Mouse (Mus musculus) embryonic facial prominence, embryonic 15.5 days (tissue): ENCODE data around the gene Ets2. TPM values are rescaled to one million over a fixed set of nuclear protein-coding genes. Genes with fewer than 3 reads are reported as not detected.
"Not testable (repeated sequence)": the region's sequence is repeated elsewhere in the genome, so short reads cannot be mapped to it uniquely, and the experiment has no call there.

Experiments
- ATAC-seq: fragments of 200-750 bp; cut with Nextera tagmentation; 2 replicates; pipeline ENCODE4 v1.8.0; 2017; ENCODE audit warnings: low read depth, moderate TSS enrichment; ENCODE audit not compliant: insufficient number of reproducible peaks, low FRiP score, low TSS enrichment
- H3K27ac ChIP-seq: fragments of 300-500 bp; sonication (generic); replicated peaks from 2 replicates; pipeline ENCODE4 v1.5.1; 2015; ENCODE audit warnings: mild to moderate bottlenecking, inconsistent platforms
- H3K27me3 ChIP-seq: fragments of 300-500 bp; sonication (generic); 2 replicates; pipeline ENCODE4 v1.6.1; 2015; ENCODE audit warnings: inconsistent platforms
- H3K36me3 ChIP-seq: fragments of 300-500 bp; sonication (generic); 2 replicates; pipeline ENCODE4 v1.6.1; 2015; ENCODE audit warnings: mild to moderate bottlenecking, inconsistent platforms
- H3K4me1 ChIP-seq: fragments of 300-500 bp; sonication (generic); 2 replicates; pipeline ENCODE4 v1.6.1; 2015; ENCODE audit warnings: inconsistent platforms
- H3K4me2 ChIP-seq: fragments of 300-500 bp; sonication (generic); replicated peaks from 2 replicates; pipeline ENCODE4 v1.6.1; 2015; ENCODE audit warnings: mild to moderate bottlenecking, inconsistent platforms
- H3K4me3 ChIP-seq: fragments of 300-500 bp; sonication (generic); replicated peaks from 2 replicates; pipeline ENCODE4 v1.5.1; 2015; ENCODE audit warnings: mild to moderate bottlenecking, inconsistent platforms
- H3K9ac ChIP-seq: fragments of 300-500 bp; sonication (generic); 2 replicates; pipeline ENCODE4 v1.6.1; 2015; ENCODE audit warnings: inconsistent platforms
- H3K9me3 ChIP-seq: fragments of 300-500 bp; sonication (generic); replicated peaks from 2 replicates; pipeline ENCODE4 v1.6.1; 2016; ENCODE audit warnings: inconsistent platforms
- WGBS: fragments of 180-500 bp; shearing (Covaris S2); methylation state at CpG from one replicate; pipeline ENCODE4 v1.1.7; 2015; 5-methylcytosine and 5-hydroxymethylcytosine counted together
- polyA plus RNA-seq: library from polyadenylated mRNA; unstranded; fragments of >200 nt; fragmentation: Nextera tagmentation; extraction: Ambion mirVana; gene quantifications from 2 replicates; pipeline ENCODE4 v1.2.1, GENCODE M21; 2015

The Ets2 gene
- polyA plus RNA-seq, 1 experiment from 2014 or later, result 92.0 TPM

GRCm38 (mm10) chr16:95713077-95713476, 11.2 kb downstream of the Ets2 start:
- not testable (repeated sequence) for H3K9me3 ChIP-seq, H3K9ac ChIP-seq, H3K27ac ChIP-seq, H3K4me2 ChIP-seq, H3K4me1 ChIP-seq, ATAC-seq, H3K4me3 ChIP-seq, H3K27me3 ChIP-seq
- WGBS, result 80% methylated on average over 2 of the region's 2 CpGs
- peaks cover 82% of the 10 kb centered on the region for H3K36me3 ChIP-seq

DNA sequence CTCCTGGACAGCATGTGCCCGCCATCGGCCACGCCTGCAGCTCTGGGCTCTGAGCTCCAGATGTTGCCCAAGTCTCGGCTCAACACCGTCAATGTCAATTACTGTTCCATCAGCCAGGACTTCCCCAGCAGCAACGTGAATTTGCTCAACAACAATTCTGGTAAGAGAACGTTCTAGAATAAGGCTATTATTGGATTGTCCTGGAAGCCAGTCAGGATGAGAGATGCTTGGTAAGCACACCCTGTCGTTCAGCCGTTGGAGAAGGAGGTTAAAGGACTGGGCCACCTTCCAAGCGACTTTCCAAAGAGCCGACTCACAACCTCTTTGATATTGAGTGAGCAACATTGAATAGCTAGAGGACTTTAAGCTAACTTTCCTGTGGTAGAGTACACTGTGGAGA, 13.2 kb downstream of the Ets2 start:
- H3K36me3 ChIP-seq, result peaks cover 88% of the 10 kb centered on the region
- no peak for ATAC-seq
- 71% methylated on average over 11 of the region's 11 CpGs for WGBS

DNA sequence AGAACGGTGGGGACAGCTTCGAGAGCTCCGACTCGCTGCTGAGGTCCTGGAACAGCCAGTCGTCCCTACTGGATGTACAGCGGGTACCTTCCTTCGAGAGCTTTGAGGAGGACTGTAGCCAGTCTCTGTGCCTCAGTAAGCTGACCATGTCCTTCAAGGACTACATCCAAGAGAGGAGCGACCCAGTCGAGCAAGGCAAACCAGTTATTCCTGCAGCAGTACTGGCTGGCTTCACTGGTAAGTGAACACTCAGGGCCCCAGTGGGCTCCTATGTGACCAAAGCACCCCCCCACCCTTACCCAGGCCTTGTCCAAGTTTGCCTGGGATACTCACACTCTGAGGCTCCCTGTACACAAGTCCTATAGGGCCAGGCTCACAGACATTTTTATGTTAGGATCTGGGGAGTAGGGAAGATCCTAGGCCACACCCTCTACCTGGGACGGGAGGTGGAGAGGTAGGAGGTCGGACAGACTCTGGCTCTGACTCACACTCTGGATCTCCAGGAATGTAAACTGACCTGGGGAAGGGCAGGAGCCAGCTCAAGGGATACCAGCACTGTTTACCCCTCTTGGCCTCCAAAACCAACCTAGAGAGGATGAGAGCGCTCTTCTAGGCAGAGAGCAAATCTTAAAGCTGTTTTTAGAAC, 14.3 kb downstream of the Ets2 start:
- ATAC-seq, result no peak
- no peak overlapping the region for H3K4me3 ChIP-seq
- no peaks in the 10 kb centered on the region for H3K27me3 ChIP-seq
- H3K4me1 ChIP-seq, result no peaks in the 10 kb centered on the region
- H3K27ac ChIP-seq, result no peak overlapping the region
- H3K36me3 ChIP-seq, result peaks cover 91% of the 10 kb centered on the region
- H3K9ac ChIP-seq, result no peak overlapping the region
- no peaks in the 10 kb centered on the region for H3K9me3 ChIP-seq
- H3K4me2 ChIP-seq, result no peak overlapping the region
- WGBS, result 87% methylated on average over 12 of the region's 12 CpGs

More for the DNA sequence above, 13.2 kb downstream of the Ets2 start:
- no peak overlapping the region for H3K9ac ChIP-seq
- H3K4me2 ChIP-seq, result no peak overlapping the region
- no peak overlapping the region for H3K4me3 ChIP-seq
- H3K27me3 ChIP-seq, result no peaks in the 10 kb centered on the region
- H3K27ac ChIP-seq, result no peak overlapping the region
- no peaks in the 10 kb centered on the region for H3K9me3 ChIP-seq
- H3K4me1 ChIP-seq, result no peaks in the 10 kb centered on the region

GRCm38 (mm10) chr16:95717631-95718030, 15.8 kb downstream of the Ets2 start:
- peaks cover 82% of the 10 kb centered on the region for H3K36me3 ChIP-seq
- WGBS, result 97% methylated on average over 6 of the region's 6 CpGs
- H3K4me2 ChIP-seq, result no peak overlapping the region
- no peaks in the 10 kb centered on the region for H3K4me1 ChIP-seq
- H3K9me3 ChIP-seq, result no peaks in the 10 kb centered on the region
- ATAC-seq, result no peak
- no peak overlapping the region for H3K9ac ChIP-seq
- H3K4me3 ChIP-seq, result no peak overlapping the region
- no peak overlapping the region for H3K27ac ChIP-seq
- H3K27me3 ChIP-seq, result no peaks in the 10 kb centered on the region

DNA sequence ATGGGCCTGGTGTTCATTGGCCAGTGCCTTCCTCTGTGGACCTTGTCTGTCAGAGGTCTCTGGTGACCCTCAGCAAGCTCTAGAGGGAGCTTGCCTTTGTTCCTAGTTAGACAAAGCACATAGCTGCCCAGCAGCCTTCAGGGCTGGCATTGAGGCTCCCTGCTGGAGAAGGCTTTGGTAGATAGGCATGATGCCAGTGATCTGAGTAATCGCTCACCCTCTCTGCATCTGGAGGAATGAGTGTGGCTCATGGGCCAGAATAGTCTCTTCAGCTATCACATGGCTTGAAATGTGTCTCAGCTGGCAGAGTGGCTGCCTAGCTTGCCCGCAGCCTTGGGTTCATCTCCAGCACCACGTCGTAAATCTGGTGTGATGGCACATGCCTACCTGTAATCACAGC, 16.2 kb downstream of the Ets2 start:
- Histone ChIP-seq H3K4me3 (no peak overlapping the region), H3K27me3 (no peaks in the 10 kb centered on the region), H3K9ac (no peak overlapping the region), H3K9me3 (no peaks in the 10 kb centered on the region), H3K4me2 (no peak overlapping the region), H3K27ac (no peak overlapping the region), H3K36me3 (peaks cover 81% of the 10 kb centered on the region), H3K4me1 (no peaks in the 10 kb centered on the region)
- WGBS, result 96% methylated on average over 4 of the region's 4 CpGs
- ATAC-seq, result no peak

DNA sequence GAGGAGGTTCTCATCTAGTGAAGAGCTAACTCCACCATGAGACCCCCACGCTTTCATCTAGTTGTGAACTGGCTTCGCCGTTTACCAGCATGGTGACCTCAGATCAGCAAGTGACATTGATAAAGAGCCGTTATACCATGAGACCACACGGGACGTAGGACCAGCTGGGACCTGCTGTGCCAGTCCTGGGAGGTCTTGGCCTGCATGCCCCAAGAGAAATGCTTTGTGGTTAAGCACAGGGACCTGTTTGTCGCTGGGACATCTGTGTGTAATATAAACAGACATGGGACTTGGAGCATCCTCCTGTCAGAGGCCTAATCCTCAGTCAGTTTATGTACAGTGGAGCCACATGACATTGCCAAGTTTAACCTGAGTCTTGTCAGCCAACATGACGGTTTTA, 18.7 kb downstream of the Ets2 start:
- H3K27ac ChIP-seq, result peak overlapping the region; percentile 19; the same call in 1 of the 2 replicates

DNA sequence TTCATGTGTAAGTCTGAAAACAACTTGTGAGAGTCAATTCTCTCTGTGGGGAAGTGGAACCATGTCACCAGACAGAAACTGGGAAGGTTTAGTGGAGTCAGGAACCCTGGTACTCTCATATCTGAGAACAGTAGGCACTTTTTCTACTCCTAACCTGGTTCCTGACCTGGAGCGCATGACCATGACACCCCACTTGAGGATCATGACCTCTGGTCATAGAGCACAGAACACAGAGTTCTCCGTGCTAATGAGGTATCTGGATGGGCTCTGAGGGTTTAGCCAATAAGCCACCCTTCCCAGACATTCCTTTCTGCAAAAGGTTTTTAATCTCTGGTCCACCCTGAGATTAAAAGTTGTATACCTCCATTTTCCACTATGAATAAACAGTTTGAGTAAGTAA, 22.4 kb downstream of the Ets2 start:
- Histone ChIP-seq H3K27ac (no peak overlapping the region), H3K4me3 (no peak overlapping the region), H3K4me2 (no peak overlapping the region), H3K9me3 (no peaks in the 10 kb centered on the region), H3K4me1 (peaks cover 6% of the 10 kb centered on the region), H3K36me3 (peaks cover 23% of the 10 kb centered on the region), H3K9ac (no peak overlapping the region), H3K27me3 (no peaks in the 10 kb centered on the region)
- 87% methylated on average over 2 of the region's 2 CpGs for WGBS
- ATAC-seq, result no peak

More for the DNA sequence above, 18.7 kb downstream of the Ets2 start:
- peaks cover 60% of the 10 kb centered on the region for H3K36me3 ChIP-seq
- H3K4me1 ChIP-seq, result no peaks in the 10 kb centered on the region
- H3K27me3 ChIP-seq, result no peaks in the 10 kb centered on the region
- H3K9me3 ChIP-seq, result no peaks in the 10 kb centered on the region
- no peak overlapping the region for H3K9ac ChIP-seq
- ATAC-seq, result no peak; the same call in 1 of the 2 replicates
- 87% methylated on average over 8 of the region's 8 CpGs for WGBS
- H3K4me3 ChIP-seq, result no peak overlapping the region
- no peak overlapping the region for H3K4me2 ChIP-seq

DNA sequence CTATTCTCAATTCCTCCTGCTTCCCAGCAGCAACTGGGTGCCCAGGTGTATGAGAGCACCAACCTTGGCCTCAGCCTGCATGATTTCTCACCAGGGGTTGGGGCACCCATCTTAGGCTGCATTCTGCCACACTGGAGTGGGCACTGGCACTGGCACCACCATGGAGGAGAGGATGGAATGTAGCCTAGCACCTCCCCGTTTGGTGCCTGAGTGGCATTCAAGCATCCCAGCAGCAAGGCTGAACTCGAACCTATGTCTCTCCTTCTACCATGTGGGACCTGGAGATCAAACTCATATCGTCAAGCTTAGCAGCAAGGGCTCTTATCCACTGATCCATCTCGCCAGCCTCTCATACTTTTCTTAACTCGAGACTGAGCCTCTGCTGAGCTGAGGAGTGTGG, 22.9 kb downstream of the Ets2 start:
- H3K9me3 ChIP-seq, result no peaks in the 10 kb centered on the region
- peaks cover 19% of the 10 kb centered on the region for H3K36me3 ChIP-seq
- no peak for ATAC-seq
- H3K4me2 ChIP-seq, result no peak overlapping the region
- no peak overlapping the region for H3K27ac ChIP-seq
- H3K9ac ChIP-seq, result no peak overlapping the region
- no peaks in the 10 kb centered on the region for H3K27me3 ChIP-seq
- no peak overlapping the region for H3K4me3 ChIP-seq
- WGBS, result 77% methylated on average over 5 of the region's 5 CpGs
- peaks cover 12% of the 10 kb centered on the region for H3K4me1 ChIP-seq

GRCm38 (mm10) chr16:95726802-95727201, 24.9 kb downstream of the Ets2 start:
- Histone ChIP-seq H3K4me2 (no peak overlapping the region), H3K36me3 (no peaks in the 10 kb centered on the region), H3K4me3 (no peak overlapping the region), H3K27ac (no peak overlapping the region), H3K27me3 (no peaks in the 10 kb centered on the region), H3K9ac (no peak overlapping the region), H3K9me3 (no peaks in the 10 kb centered on the region), H3K4me1 (peaks cover 15% of the 10 kb centered on the region)
- no peak for ATAC-seq
- WGBS, result 91% methylated on average over 4 of the region's 4 CpGs

- Histone ChIP-seq H3K9me3 (no peaks in the 10 kb centered on the region), H3K27me3 (no peaks in the 10 kb centered on the region), H3K4me2 (peak overlapping the region; percentile 15; the same call in 1 of the 2 replicates), H3K4me3 (no peak overlapping the region), H3K36me3 (no peaks in the 10 kb centered on the region), H3K4me1 (peaks cover 15% of the 10 kb centered on the region), H3K9ac (no peak overlapping the region), H3K27ac (peak overlapping the region; percentile 39; the same call in 1 of the 2 replicates)
- peak; percentile 63; the same call in 1 of the 2 replicates for ATAC-seq
- 46% methylated on average over 10 of the region's 10 CpGs for WGBS
These were observed 26.9 kb downstream of the Ets2 start for GRCm38 (mm10) chr16:95728453-95729435.

- Histone ChIP-seq H3K9ac (no peak overlapping the region), H3K4me3 (no peak overlapping the region), H3K4me1 (peaks cover 15% of the 10 kb centered on the region), H3K27ac (no peak overlapping the region), H3K4me2 (no peak overlapping the region), H3K9me3 (no peaks in the 10 kb centered on the region), H3K36me3 (no peaks in the 10 kb centered on the region), H3K27me3 (no peaks in the 10 kb centered on the region)
- WGBS, result 52% methylated on average over 6 of the region's 6 CpGs
- ATAC-seq, result no peak
These were observed 27.9 kb downstream of the Ets2 start for GRCm38 (mm10) chr16:95729775-95730174.
